Mouse (Mus musculus): ENCODE data around the gene Rbms3. TPM values are rescaled to one million over a fixed set of nuclear protein-coding genes. Genes with fewer than 3 reads are reported as not detected.

The Rbms3 gene
- total and polyA plus RNA-seq, 2 experiments from 2014 or later: 43.3 to 59.9 TPM

- no peak overlapping the region for H3K27ac ChIP-seq (ENCODE audit: low read depth, low read length)
- H3K4me2 ChIP-seq (ENCODE audit: low read depth, low read length, poor library complexity, severe bottlenecking): no peak overlapping the region
- H3K4me3 ChIP-seq (ENCODE audit: low read depth, low read length): no peak overlapping the region
- no peak for TF ChIP-seq CTCF (IDR thresholded peaks at IDR 0.05)
- no peaks in the 10 kb centered on the region for H3K27me3 ChIP-seq (ENCODE audit: insufficient read depth, low read length)
- 87% methylated on average over 9 of the region's 9 CpGs for WGBS
- DNase-seq (ENCODE audit: low spot score) (no peak), ATAC-seq (ENCODE audit: low FRiP score) (no peak)
- no peaks in the 10 kb centered on the region for H3K4me1 ChIP-seq (ENCODE audit: insufficient read depth, low read length)
- H3K36me3 ChIP-seq (ENCODE audit: insufficient read depth, low read length): no peaks in the 10 kb centered on the region
- H3K9me3 ChIP-seq (ENCODE audit: low read length): no peaks in the 10 kb centered on the region
- no peak overlapping the region for H3K9ac ChIP-seq (replicated peaks; ENCODE audit: low read length, poor library complexity, severe bottlenecking)
Measured at GRCm38 (mm10) chr9:117091253-117092176, 538.2 kb downstream of the Rbms3 start.

GRCm38 (mm10) chr9:117089409-117090147, 540.1 kb downstream of the Rbms3 start:
- H3K9me3 ChIP-seq (ENCODE audit: low read length): no peaks in the 10 kb centered on the region
- no peak overlapping the region for H3K4me2 ChIP-seq (ENCODE audit: low read depth, low read length, poor library complexity, severe bottlenecking)
- no peak overlapping the region for H3K27ac ChIP-seq (ENCODE audit: low read depth, low read length)
- no peak overlapping the region for H3K4me3 ChIP-seq (ENCODE audit: low read depth, low read length)
- DNase-seq (ENCODE audit: low spot score) (peak; percentile 88), ATAC-seq (ENCODE audit: low FRiP score) (no peak)
- H3K4me1 ChIP-seq (ENCODE audit: insufficient read depth, low read length): no peaks in the 10 kb centered on the region
- TF ChIP-seq CTCF (IDR thresholded peaks at IDR 0.05): no peak
- no peaks in the 10 kb centered on the region for H3K27me3 ChIP-seq (ENCODE audit: insufficient read depth, low read length)
- H3K9ac ChIP-seq (replicated peaks; ENCODE audit: low read length, poor library complexity, severe bottlenecking): no peak overlapping the region
- no peaks in the 10 kb centered on the region for H3K36me3 ChIP-seq (ENCODE audit: insufficient read depth, low read length)
- 83% methylated on average over 12 of the region's 12 CpGs for WGBS

GRCm38 (mm10) chr9:117088309-117088708, 541.4 kb downstream of the Rbms3 start:
- DNase-seq (ENCODE audit: low spot score) (peak; percentile 51), ATAC-seq (ENCODE audit: low FRiP score) (no peak)
- Histone ChIP-seq H3K4me1 (ENCODE audit: insufficient read depth, low read length) (no peaks in the 10 kb centered on the region), H3K9me3 (ENCODE audit: low read length) (no peaks in the 10 kb centered on the region), H3K4me3 (ENCODE audit: low read depth, low read length) (no peak overlapping the region), H3K27me3 (ENCODE audit: insufficient read depth, low read length) (no peaks in the 10 kb centered on the region), H3K4me2 (ENCODE audit: low read depth, low read length, poor library complexity, severe bottlenecking) (no peak overlapping the region), H3K27ac (ENCODE audit: low read depth, low read length) (no peak overlapping the region), H3K9ac (replicated peaks; ENCODE audit: low read length, poor library complexity, severe bottlenecking) (no peak overlapping the region), H3K36me3 (ENCODE audit: insufficient read depth, low read length) (no peaks in the 10 kb centered on the region)
- no peak for TF ChIP-seq CTCF (IDR thresholded peaks at IDR 0.05)
- 82% methylated on average over 6 of the region's 6 CpGs for WGBS

GRCm38 (mm10) chr9:117085706-117086105, 544.0 kb downstream of the Rbms3 start:
- 92% methylated on average over 9 of the region's 9 CpGs for WGBS
- H3K4me3 ChIP-seq (ENCODE audit: low read depth, low read length): no peak overlapping the region
- TF ChIP-seq CTCF (IDR thresholded peaks at IDR 0.05): no peak
- no peak overlapping the region for H3K4me2 ChIP-seq (ENCODE audit: low read depth, low read length, poor library complexity, severe bottlenecking)
- no peak overlapping the region for H3K27ac ChIP-seq (ENCODE audit: low read depth, low read length)
- no peaks in the 10 kb centered on the region for H3K36me3 ChIP-seq (ENCODE audit: insufficient read depth, low read length)
- no peaks in the 10 kb centered on the region for H3K4me1 ChIP-seq (ENCODE audit: insufficient read depth, low read length)
- H3K9ac ChIP-seq (replicated peaks; ENCODE audit: low read length, poor library complexity, severe bottlenecking): no peak overlapping the region
- no peaks in the 10 kb centered on the region for H3K27me3 ChIP-seq (ENCODE audit: insufficient read depth, low read length)
- H3K9me3 ChIP-seq (ENCODE audit: low read length): no peaks in the 10 kb centered on the region
- ATAC-seq (ENCODE audit: low FRiP score) (no peak), DNase-seq (ENCODE audit: low spot score) (no peak)

GRCm38 (mm10) chr9:117084471-117084870, 545.2 kb downstream of the Rbms3 start:
- no peak for ATAC-seq (ENCODE audit: low FRiP score)
- WGBS: 100% methylated on average over 2 of the region's 2 CpGs

GRCm38 (mm10) chr9:117079471-117079870, 550.2 kb downstream of the Rbms3 start:
- no peak overlapping the region for H3K4me3 ChIP-seq (ENCODE audit: low read depth, low read length)
- H3K36me3 ChIP-seq (ENCODE audit: insufficient read depth, low read length): no peaks in the 10 kb centered on the region
- no peaks in the 10 kb centered on the region for H3K9me3 ChIP-seq (ENCODE audit: low read length)
- DNase-seq (ENCODE audit: low spot score) (no peak), ATAC-seq (ENCODE audit: low FRiP score) (no peak)
- H3K4me2 ChIP-seq (ENCODE audit: low read depth, low read length, poor library complexity, severe bottlenecking): no peak overlapping the region
- TF ChIP-seq CTCF (IDR thresholded peaks at IDR 0.05): no peak
- H3K27ac ChIP-seq (ENCODE audit: low read depth, low read length): no peak overlapping the region
- no peak overlapping the region for H3K9ac ChIP-seq (replicated peaks; ENCODE audit: low read length, poor library complexity, severe bottlenecking)
- no peaks in the 10 kb centered on the region for H3K27me3 ChIP-seq (ENCODE audit: insufficient read depth, low read length)
- WGBS: 91% methylated on average over 8 of the region's 8 CpGs
- no peaks in the 10 kb centered on the region for H3K4me1 ChIP-seq (ENCODE audit: insufficient read depth, low read length)

More at GRCm38 (mm10) chr9:117084471-117084870, 545.2 kb downstream of the Rbms3 start:
- Histone ChIP-seq H3K36me3 (ENCODE audit: insufficient read depth, low read length) (no peaks in the 10 kb centered on the region), H3K4me1 (ENCODE audit: insufficient read depth, low read length) (no peaks in the 10 kb centered on the region), H3K27me3 (ENCODE audit: insufficient read depth, low read length) (no peaks in the 10 kb centered on the region), H3K4me2 (ENCODE audit: low read depth, low read length, poor library complexity, severe bottlenecking) (no peak overlapping the region), H3K9me3 (ENCODE audit: low read length) (no peaks in the 10 kb centered on the region), H3K9ac (replicated peaks; ENCODE audit: low read length, poor library complexity, severe bottlenecking) (no peak overlapping the region), H3K27ac (ENCODE audit: low read depth, low read length) (no peak overlapping the region), H3K4me3 (ENCODE audit: low read depth, low read length) (no peak overlapping the region)
- DNase-seq (ENCODE audit: low spot score): no peak
- no peak for TF ChIP-seq CTCF (IDR thresholded peaks at IDR 0.05)

Measured in midbrain, postnatal 0 days (tissue).